Mouse (Mus musculus): ENCODE measurements around the gene Zbtb8b. TPM values are rescaled to one million over a fixed set of nuclear protein-coding genes. Genes with fewer than 3 reads are reported as not detected.
"Not testable (repeated sequence)": the region's sequence is repeated elsewhere in the genome, so short reads cannot be mapped to it uniquely, and the experiment has no call there.

Gene Zbtb8b
- total RNA-seq, 1 experiment, result 2.5 TPM

DNA sequence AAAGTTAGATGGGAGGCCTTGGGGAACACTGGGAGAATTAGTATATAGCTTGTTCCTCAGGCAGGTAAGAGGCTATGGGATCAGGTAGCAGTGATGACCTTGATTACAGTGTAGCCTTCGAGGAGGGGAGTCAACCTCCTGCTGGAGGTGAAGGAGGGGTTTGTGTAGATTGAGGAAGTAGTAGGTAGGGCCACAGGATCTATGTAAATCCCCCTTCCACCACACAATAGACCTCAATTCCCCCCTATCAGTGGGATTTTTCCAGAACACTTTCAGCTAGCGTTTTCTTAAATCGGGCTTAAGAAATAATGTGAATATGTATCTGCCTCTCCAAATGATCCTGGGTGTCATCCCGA lies 20.2 kb upstream of the Zbtb8b start:
- no peak for DNase-seq (ENCODE audit: low read depth, low spot score)
- Histone ChIP-seq H3K27ac (ENCODE audit: insufficient read depth, low read depth, low read length, poor library complexity, severe bottlenecking) (no peak overlapping the region; the same call in 1 of the 2 replicates), H3K9ac (ENCODE audit: insufficient read depth, low read depth, low read length, poor library complexity, severe bottlenecking) (peak overlapping the region; percentile 24; the same call in 1 of the 2 replicates), H3K9me3 (ENCODE audit: control insufficient read depth, insufficient read depth, low read depth, low read length) (no peaks in the 10 kb centered on the region), H3K4me1 (ENCODE audit: control insufficient read depth in 2 of 2, insufficient read depth in 2 of 2, low read length in 2 of 2, poor library complexity in 1 of 2) (peaks cover 0 to 4% of the 10 kb centered on the region in 2 experiments; a peak in 1 of 4 replicates), H3K4me3 (ENCODE audit: insufficient read depth in 1 of 2, low read depth in 1 of 2, low read length in 2 of 2, poor library complexity in 1 of 2, severe bottlenecking in 1 of 2) (peak overlapping the region; percentile 58 to 66), H3K36me3 (ENCODE audit: control insufficient read depth, insufficient read depth, low read length, poor library complexity, severe bottlenecking) (peaks cover 5% of the 10 kb centered on the region)
- in situ Hi-C loops (cut with MboI; ENCODE audit: low sequenced_read_pairs in 2 of 2, unreplicated experiment in 2 of 2), result no loop called here
- TF ChIP-seq CHD2 (IDR thresholded peaks at IDR 0.05; ENCODE audit: low read depth, low read length) (no peak), ZC3H11A (IDR thresholded peaks at IDR 0.05; ENCODE audit: borderline replicate concordance, low read depth, low read length) (no peak)

DNA sequence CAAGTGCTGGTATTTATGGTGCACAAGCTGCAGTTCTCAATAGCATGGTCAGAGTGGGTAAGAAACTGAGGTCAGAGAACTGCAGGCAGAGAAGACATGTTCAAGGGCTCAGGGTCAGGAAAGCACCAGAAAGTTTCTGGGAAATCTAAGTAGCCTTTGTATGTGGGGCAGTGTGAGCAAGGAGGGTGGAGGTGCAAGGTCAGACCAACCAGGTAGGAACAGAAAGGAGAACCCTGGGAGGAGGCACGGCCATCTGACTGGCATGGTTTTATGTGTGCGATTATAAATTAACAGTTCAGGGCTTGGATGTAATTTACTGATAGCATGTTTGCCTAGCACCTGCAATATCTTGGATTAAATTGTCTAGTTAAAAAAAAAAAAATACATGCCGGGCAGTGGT lies 19.1 kb upstream of the Zbtb8b start:
- Histone ChIP-seq H3K27ac (ENCODE audit: insufficient read depth, low read depth, low read length, poor library complexity, severe bottlenecking) (no peak overlapping the region), H3K9me3 (ENCODE audit: control insufficient read depth, insufficient read depth, low read depth, low read length) (no peaks in the 10 kb centered on the region), H3K36me3 (ENCODE audit: control insufficient read depth, insufficient read depth, low read length, poor library complexity, severe bottlenecking) (no peaks in the 10 kb centered on the region), H3K9ac (ENCODE audit: insufficient read depth, low read depth, low read length, poor library complexity, severe bottlenecking) (no peak overlapping the region), H3K4me1 (ENCODE audit: control insufficient read depth in 2 of 2, insufficient read depth in 2 of 2, low read length in 2 of 2, poor library complexity in 1 of 2) (peaks cover 0 to 4% of the 10 kb centered on the region in 2 experiments; a peak in 1 of 4 replicates), H3K4me3 (ENCODE audit: insufficient read depth in 1 of 2, low read depth in 1 of 2, low read length in 2 of 2, poor library complexity in 1 of 2, severe bottlenecking in 1 of 2) (no peak overlapping the region)
- no peak for DNase-seq (ENCODE audit: low read depth, low spot score)
- no peak for TF ChIP-seq CHD2 (IDR thresholded peaks at IDR 0.05; ENCODE audit: low read depth, low read length)
- no peak for TF ChIP-seq ZNF384 (IDR thresholded peaks at IDR 0.05; ENCODE audit: low read depth, low read length)
- TF ChIP-seq MAFK (IDR thresholded peaks at IDR 0.05; ENCODE audit: insufficient read depth, low read depth, low read length), result no peak
- no peak for TF ChIP-seq HCFC1 (IDR thresholded peaks at IDR 0.05; ENCODE audit: borderline replicate concordance, insufficient read depth, low read length)
- no peak for TF ChIP-seq ZC3H11A (IDR thresholded peaks at IDR 0.05; ENCODE audit: borderline replicate concordance, low read depth, low read length)
- in situ Hi-C loops (cut with MboI; ENCODE audit: low sequenced_read_pairs in 2 of 2, unreplicated experiment in 2 of 2), result loop anchor here (5.0 to 10.0 kb wide), 2 partner anchors 105 to 107 kb away; no protein-coding TSS in a partner anchor

DNA sequence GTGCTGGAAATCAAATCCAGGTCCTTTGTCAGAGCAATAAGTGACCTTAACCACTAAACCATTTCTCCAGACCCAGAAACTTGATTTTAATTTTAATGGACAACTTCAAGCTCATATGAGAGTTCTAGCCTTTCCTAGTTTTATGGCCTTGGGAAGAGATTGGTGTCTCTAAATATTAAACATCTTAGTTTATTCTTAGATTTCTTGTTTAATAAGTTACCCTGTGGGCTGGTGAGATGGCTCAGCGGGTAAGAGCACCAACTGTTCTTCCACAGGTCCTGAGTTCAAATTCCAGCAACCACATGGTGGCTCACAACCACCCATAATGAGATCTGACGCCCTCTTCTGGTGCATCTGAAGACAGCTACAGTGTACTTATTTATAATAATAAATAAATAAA lies 16.7 kb upstream of the Zbtb8b start:
- H3K4me1 ChIP-seq (ENCODE audit: control insufficient read depth in 2 of 2, insufficient read depth in 2 of 2, low read length in 2 of 2, poor library complexity in 1 of 2); H3K4me3 ChIP-seq (ENCODE audit: insufficient read depth in 1 of 2, low read depth in 1 of 2, low read length in 2 of 2, poor library complexity in 1 of 2, severe bottlenecking in 1 of 2); H3K9ac ChIP-seq (ENCODE audit: insufficient read depth, low read depth, low read length, poor library complexity, severe bottlenecking); DNase-seq (ENCODE audit: low read depth, low spot score); H3K27ac ChIP-seq (ENCODE audit: insufficient read depth, low read depth, low read length, poor library complexity, severe bottlenecking); H3K36me3 ChIP-seq (ENCODE audit: control insufficient read depth, insufficient read depth, low read length, poor library complexity, severe bottlenecking); H3K9me3 ChIP-seq (ENCODE audit: control insufficient read depth, insufficient read depth, low read depth, low read length): not testable (repeated sequence)
- in situ Hi-C loops (cut with MboI; ENCODE audit: low sequenced_read_pairs in 2 of 2, unreplicated experiment in 2 of 2), result loop anchor here (5.0 to 10.0 kb wide), 2 partner anchors 103 to 105 kb away; no protein-coding TSS in a partner anchor

DNA sequence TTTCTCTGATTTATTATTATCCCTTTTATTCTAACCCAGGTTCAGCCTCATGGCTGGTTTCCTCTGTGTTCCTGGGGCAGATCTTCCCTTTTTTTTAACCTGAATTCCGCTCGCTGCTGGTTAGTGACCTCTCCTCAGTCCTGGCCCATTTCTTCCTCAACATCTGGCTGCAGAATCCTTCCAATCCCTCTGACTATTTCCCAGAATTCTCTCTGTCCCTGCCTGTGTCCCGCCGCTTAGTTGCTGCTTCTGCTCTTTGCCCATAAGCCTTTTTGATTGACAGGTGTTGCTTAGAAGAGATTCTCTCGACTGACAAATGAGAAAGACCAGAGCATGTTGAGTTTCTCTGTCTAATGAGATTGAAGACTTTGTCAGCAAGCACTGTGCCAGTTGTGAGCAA lies 15.5 kb upstream of the Zbtb8b start:
- in situ Hi-C loops (cut with MboI; ENCODE audit: low sequenced_read_pairs in 2 of 2, unreplicated experiment in 2 of 2), result loop anchor here (5.0 to 10.0 kb wide), 2 partner anchors 101 to 104 kb away; no protein-coding TSS in a partner anchor
- no peak for DNase-seq (ENCODE audit: low read depth, low spot score)
- no peak overlapping the region for H3K4me3 ChIP-seq (ENCODE audit: insufficient read depth in 1 of 2, low read depth in 1 of 2, low read length in 2 of 2, poor library complexity in 1 of 2, severe bottlenecking in 1 of 2)

DNA sequence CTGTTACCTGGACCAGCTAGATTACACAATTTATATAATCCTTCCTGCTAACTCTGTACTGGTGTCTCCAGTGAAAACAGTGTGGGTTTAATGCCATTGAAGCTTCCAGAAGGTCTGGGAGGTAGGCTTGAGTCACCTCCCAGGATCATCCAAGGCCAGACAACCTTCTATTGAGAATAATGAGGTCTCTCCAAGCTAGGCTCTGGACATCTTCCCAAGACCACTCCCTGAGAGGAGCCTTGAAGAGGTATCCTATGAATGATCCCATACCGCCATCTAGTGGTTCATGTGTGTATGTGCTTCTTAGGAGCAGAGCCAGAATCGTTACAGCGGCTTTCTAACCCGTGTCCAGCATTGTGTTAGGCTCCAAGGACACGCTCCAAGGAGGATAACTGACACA lies 14.6 kb upstream of the Zbtb8b start:
- Histone ChIP-seq H3K9me3 (ENCODE audit: control insufficient read depth, insufficient read depth, low read depth, low read length) (no peaks in the 10 kb centered on the region), H3K36me3 (ENCODE audit: control insufficient read depth, insufficient read depth, low read length, poor library complexity, severe bottlenecking) (no peaks in the 10 kb centered on the region), H3K27ac (ENCODE audit: insufficient read depth, low read depth, low read length, poor library complexity, severe bottlenecking) (no peak overlapping the region), H3K4me1 (ENCODE audit: control insufficient read depth in 2 of 2, insufficient read depth in 2 of 2, low read length in 2 of 2, poor library complexity in 1 of 2) (peaks cover 0 to 2% of the 10 kb centered on the region in 2 experiments; a peak in 1 of 4 replicates), H3K9ac (ENCODE audit: insufficient read depth, low read depth, low read length, poor library complexity, severe bottlenecking) (no peak overlapping the region), H3K4me3 (ENCODE audit: insufficient read depth in 1 of 2, low read depth in 1 of 2, low read length in 2 of 2, poor library complexity in 1 of 2, severe bottlenecking in 1 of 2) (no peak overlapping the region)
- TF ChIP-seq ZC3H11A (IDR thresholded peaks at IDR 0.05; ENCODE audit: borderline replicate concordance, low read depth, low read length) (peak; percentile 97; the same call in 1 of the 2 replicates), HCFC1 (IDR thresholded peaks at IDR 0.05; ENCODE audit: borderline replicate concordance, insufficient read depth, low read length) (no peak), MAFK (IDR thresholded peaks at IDR 0.05; ENCODE audit: insufficient read depth, low read depth, low read length) (no peak), CHD2 (IDR thresholded peaks at IDR 0.05; ENCODE audit: low read depth, low read length) (no peak), ZNF384 (IDR thresholded peaks at IDR 0.05; ENCODE audit: low read depth, low read length) (no peak)
- peak; percentile 93 for DNase-seq (ENCODE audit: low read depth, low spot score)
- in situ Hi-C loops (cut with MboI; ENCODE audit: low sequenced_read_pairs in 2 of 2, unreplicated experiment in 2 of 2), result loop anchor here (5.0 to 10.0 kb wide), 2 partner anchors 100 to 103 kb away; no protein-coding TSS in a partner anchor

More for the DNA sequence above, 15.5 kb upstream of the Zbtb8b start:
- no peak overlapping the region for H3K27ac ChIP-seq (ENCODE audit: insufficient read depth, low read depth, low read length, poor library complexity, severe bottlenecking)
- H3K9me3 ChIP-seq (ENCODE audit: control insufficient read depth, insufficient read depth, low read depth, low read length), result no peaks in the 10 kb centered on the region
- TF ChIP-seq HCFC1 (IDR thresholded peaks at IDR 0.05; ENCODE audit: borderline replicate concordance, insufficient read depth, low read length), result no peak
- no peak for TF ChIP-seq CHD2 (IDR thresholded peaks at IDR 0.05; ENCODE audit: low read depth, low read length)
- TF ChIP-seq ZC3H11A (IDR thresholded peaks at IDR 0.05; ENCODE audit: borderline replicate concordance, low read depth, low read length), result no peak
- no peak for TF ChIP-seq MAFK (IDR thresholded peaks at IDR 0.05; ENCODE audit: insufficient read depth, low read depth, low read length)
- no peak for TF ChIP-seq ZNF384 (IDR thresholded peaks at IDR 0.05; ENCODE audit: low read depth, low read length)
- H3K36me3 ChIP-seq (ENCODE audit: control insufficient read depth, insufficient read depth, low read length, poor library complexity, severe bottlenecking), result no peaks in the 10 kb centered on the region
- H3K4me1 ChIP-seq (ENCODE audit: control insufficient read depth in 2 of 2, insufficient read depth in 2 of 2, low read length in 2 of 2, poor library complexity in 1 of 2), result peaks cover 0 to 2% of the 10 kb centered on the region in 2 experiments; a peak in 1 of 4 replicates
- H3K9ac ChIP-seq (ENCODE audit: insufficient read depth, low read depth, low read length, poor library complexity, severe bottlenecking), result no peak overlapping the region

Data from ES-E14 (cell line).